Mouse (Mus musculus) midbrain, embryonic 11.5 days (tissue): ENCODE measurements around the gene Sik1. TPM values are rescaled to one million over a fixed set of nuclear protein-coding genes. Genes with fewer than 3 reads are reported as not detected.
"Not testable (repeated sequence)": the region's sequence is repeated elsewhere in the genome, so short reads cannot be mapped to it uniquely, and the experiment has no call there.

Experiments
- ATAC-seq: fragments of 200-750 bp; cut with Nextera tagmentation; 2 replicates; pipeline ENCODE4 v1.8.0; 2017; ENCODE audit warnings: moderate TSS enrichment, moderate library complexity; ENCODE audit not compliant: low FRiP score
- DNase-seq: peaks from one replicate; pipeline ENCODE4 v3.0.0; 2015; ENCODE audit warnings: low spot score; ENCODE audit errors: missing footprints
- H3K27ac ChIP-seq: fragments of 300-500 bp; sonication (generic); 2 replicates; pipeline ENCODE4 v1.5.1; 2014; ENCODE audit warnings: low read depth, low read length
- H3K27me3 ChIP-seq: fragments of 300-500 bp; sonication (generic); 2 replicates; pipeline ENCODE4 v1.6.1; 2014; ENCODE audit warnings: mild to moderate bottlenecking, low read length, moderate library complexity, mixed read lengths; ENCODE audit not compliant: control insufficient read depth, insufficient read depth
- H3K36me3 ChIP-seq: fragments of 300-500 bp; sonication (generic); 2 replicates; pipeline ENCODE4 v1.6.1; 2014; ENCODE audit warnings: mild to moderate bottlenecking, low read length, moderate library complexity, mixed read lengths; ENCODE audit not compliant: control insufficient read depth, insufficient read depth
- H3K4me1 ChIP-seq: fragments of 300-500 bp; sonication (generic); 2 replicates; pipeline ENCODE4 v1.6.1; 2014; ENCODE audit warnings: low read length; ENCODE audit not compliant: control insufficient read depth, insufficient read depth
- H3K4me2 ChIP-seq: fragments of 300-500 bp; sonication (generic); 2 replicates; pipeline ENCODE4 v1.6.1; 2014; ENCODE audit warnings: mild to moderate bottlenecking, moderate library complexity
- H3K4me3 ChIP-seq: fragments of 300-500 bp; sonication (generic); 2 replicates; pipeline ENCODE4 v1.5.1; 2014; ENCODE audit warnings: low read depth, low read length
- H3K9ac ChIP-seq: fragments of 300-500 bp; sonication (generic); 2 replicates; pipeline ENCODE4 v1.6.1; 2014; ENCODE audit warnings: low read length
- H3K9me3 ChIP-seq: fragments of 300-500 bp; sonication (generic); 2 replicates; pipeline ENCODE4 v1.6.1; 2016; ENCODE audit warnings: low read length; ENCODE audit not compliant: control insufficient read depth
- WGBS: fragments of 180-500 bp; shearing (Covaris S2); extraction: QIAGEN DNeasy Blood & Tissue Kit; methylation state at CpG from one replicate; pipeline ENCODE4 v1.1.7; 2014; 5-methylcytosine and 5-hydroxymethylcytosine counted together
- polyA plus RNA-seq: library from polyadenylated mRNA; unstranded; fragments of >200 nt; fragmentation: Nextera tagmentation; extraction: Ambion mirVana; gene quantifications from 2 replicates; pipeline ENCODE4 v1.2.1, GENCODE M21; 2014

Sik1 gene
- polyA plus RNA-seq, 1 experiment from 2014 or later = 14.0 TPM

GRCm38 (mm10) chr17:31896311-31896710, 40.7 kb upstream of the Sik1 start:
- H3K4me3 ChIP-seq = no peak overlapping the region
- no peaks in the 10 kb centered on the region for H3K27me3 ChIP-seq
- H3K36me3 ChIP-seq = no peaks in the 10 kb centered on the region
- H3K4me1 ChIP-seq = no peaks in the 10 kb centered on the region
- H3K9ac ChIP-seq = no peak overlapping the region
- H3K27ac ChIP-seq = no peak overlapping the region
- ATAC-seq (no peak), DNase-seq (peak; percentile 17)
- H3K9me3 ChIP-seq = no peaks in the 10 kb centered on the region
- no peak overlapping the region for H3K4me2 ChIP-seq
- WGBS = 91% methylated on average over 7 of the region's 7 CpGs

- H3K4me3 ChIP-seq = no peak overlapping the region
- DNase-seq (peak; percentile 78), ATAC-seq (no peak)
- H3K27ac ChIP-seq = no peak overlapping the region
- no peaks in the 10 kb centered on the region for H3K9me3 ChIP-seq
- no peaks in the 10 kb centered on the region for H3K36me3 ChIP-seq
- WGBS = 92% methylated on average over 5 of the region's 5 CpGs
- H3K9ac ChIP-seq = no peak overlapping the region
- no peaks in the 10 kb centered on the region for H3K27me3 ChIP-seq
- H3K4me1 ChIP-seq = no peaks in the 10 kb centered on the region
- no peak overlapping the region for H3K4me2 ChIP-seq
Observed at GRCm38 (mm10) chr17:31893371-31894060, 37.9 kb upstream of the Sik1 start.

GRCm38 (mm10) chr17:31892750-31893149, 37.1 kb upstream of the Sik1 start:
- Histone ChIP-seq H3K4me3 (no peak overlapping the region), H3K27ac (no peak overlapping the region), H3K27me3 (no peaks in the 10 kb centered on the region), H3K4me1 (no peaks in the 10 kb centered on the region), H3K9ac (no peak overlapping the region), H3K9me3 (no peaks in the 10 kb centered on the region), H3K36me3 (no peaks in the 10 kb centered on the region), H3K4me2 (no peak overlapping the region)
- ATAC-seq (no peak), DNase-seq (peak; percentile 75)
- WGBS = 54% methylated on average over 10 of the region's 10 CpGs

GRCm38 (mm10) chr17:31891858-31892257, 36.3 kb upstream of the Sik1 start:
- Histone ChIP-seq H3K27ac (no peak overlapping the region), H3K4me3 (no peak overlapping the region)

GRCm38 (mm10) chr17:31890311-31890951, 34.8 kb upstream of the Sik1 start:
- H3K9me3 ChIP-seq = no peaks in the 10 kb centered on the region
- ATAC-seq (no peak), DNase-seq (peak; percentile 76)
- no peak overlapping the region for H3K27ac ChIP-seq
- H3K4me2 ChIP-seq = no peak overlapping the region
- no peak overlapping the region for H3K4me3 ChIP-seq
- no peaks in the 10 kb centered on the region for H3K27me3 ChIP-seq
- H3K9ac ChIP-seq = no peak overlapping the region
- WGBS = 33% methylated on average over 2 of the region's 2 CpGs
- H3K4me1 ChIP-seq = no peaks in the 10 kb centered on the region
- no peaks in the 10 kb centered on the region for H3K36me3 ChIP-seq

More at GRCm38 (mm10) chr17:31891858-31892257, 36.3 kb upstream of the Sik1 start:
- no peak for DNase-seq
- no peak overlapping the region for H3K9ac ChIP-seq
- no peaks in the 10 kb centered on the region for H3K27me3 ChIP-seq
- H3K4me2 ChIP-seq = no peak overlapping the region
- H3K9me3 ChIP-seq = no peaks in the 10 kb centered on the region
- no peak for ATAC-seq
- WGBS = 86% methylated on average over 4 of the region's 4 CpGs
- no peaks in the 10 kb centered on the region for H3K36me3 ChIP-seq
- H3K4me1 ChIP-seq = no peaks in the 10 kb centered on the region

GRCm38 (mm10) chr17:31889446-31890201, 34.0 kb upstream of the Sik1 start:
- Histone ChIP-seq H3K36me3 (no peaks in the 10 kb centered on the region), H3K4me2 (no peak overlapping the region), H3K4me3 (no peak overlapping the region), H3K9me3 (no peaks in the 10 kb centered on the region), H3K9ac (no peak overlapping the region), H3K27me3 (no peaks in the 10 kb centered on the region), H3K4me1 (no peaks in the 10 kb centered on the region), H3K27ac (no peak overlapping the region)
- peak; percentile 77 for DNase-seq
- WGBS = 76% methylated on average over 9 of the region's 9 CpGs
- ATAC-seq = no peak

GRCm38 (mm10) chr17:31888540-31888939, 32.9 kb upstream of the Sik1 start:
- no peak overlapping the region for H3K9ac ChIP-seq
- no peak overlapping the region for H3K4me2 ChIP-seq
- no peaks in the 10 kb centered on the region for H3K36me3 ChIP-seq
- H3K9me3 ChIP-seq = no peaks in the 10 kb centered on the region
- H3K4me3 ChIP-seq = no peak overlapping the region
- DNase-seq (peak; percentile 65), ATAC-seq (no peak)
- WGBS = 74% methylated on average over 6 of the region's 6 CpGs
- no peak overlapping the region for H3K27ac ChIP-seq
- no peaks in the 10 kb centered on the region for H3K27me3 ChIP-seq
- no peaks in the 10 kb centered on the region for H3K4me1 ChIP-seq

- ATAC-seq, H3K9ac ChIP-seq, DNase-seq, H3K4me1 ChIP-seq, H3K9me3 ChIP-seq, H3K27me3 ChIP-seq, H3K27ac ChIP-seq, H3K4me2 ChIP-seq, H3K36me3 ChIP-seq, H3K4me3 ChIP-seq: not testable (repeated sequence)
- 84% methylated on average over 1 of the region's 1 CpGs for WGBS
Observed at GRCm38 (mm10) chr17:31884676-31885075, 29.1 kb upstream of the Sik1 start.

GRCm38 (mm10) chr17:31879406-31879805, 23.8 kb upstream of the Sik1 start:
- Histone ChIP-seq H3K27ac (no peak overlapping the region), H3K4me2 (no peak overlapping the region), H3K27me3 (no peaks in the 10 kb centered on the region), H3K9ac (no peak overlapping the region), H3K4me3 (no peak overlapping the region), H3K9me3 (no peaks in the 10 kb centered on the region), H3K4me1 (peaks cover 3% of the 10 kb centered on the region; the same call in 1 of the 2 replicates), H3K36me3 (no peaks in the 10 kb centered on the region)
- 93% methylated on average over 10 of the region's 10 CpGs for WGBS
- no peak for DNase-seq
- ATAC-seq = no peak
